Mouse (Mus musculus): ENCODE measurements around the gene Pes1.
"Not testable (repeated sequence)": the region's sequence is repeated elsewhere in the genome, so short reads cannot be mapped to it uniquely, and the experiment has no call there.

Gene Pes1

DNA sequence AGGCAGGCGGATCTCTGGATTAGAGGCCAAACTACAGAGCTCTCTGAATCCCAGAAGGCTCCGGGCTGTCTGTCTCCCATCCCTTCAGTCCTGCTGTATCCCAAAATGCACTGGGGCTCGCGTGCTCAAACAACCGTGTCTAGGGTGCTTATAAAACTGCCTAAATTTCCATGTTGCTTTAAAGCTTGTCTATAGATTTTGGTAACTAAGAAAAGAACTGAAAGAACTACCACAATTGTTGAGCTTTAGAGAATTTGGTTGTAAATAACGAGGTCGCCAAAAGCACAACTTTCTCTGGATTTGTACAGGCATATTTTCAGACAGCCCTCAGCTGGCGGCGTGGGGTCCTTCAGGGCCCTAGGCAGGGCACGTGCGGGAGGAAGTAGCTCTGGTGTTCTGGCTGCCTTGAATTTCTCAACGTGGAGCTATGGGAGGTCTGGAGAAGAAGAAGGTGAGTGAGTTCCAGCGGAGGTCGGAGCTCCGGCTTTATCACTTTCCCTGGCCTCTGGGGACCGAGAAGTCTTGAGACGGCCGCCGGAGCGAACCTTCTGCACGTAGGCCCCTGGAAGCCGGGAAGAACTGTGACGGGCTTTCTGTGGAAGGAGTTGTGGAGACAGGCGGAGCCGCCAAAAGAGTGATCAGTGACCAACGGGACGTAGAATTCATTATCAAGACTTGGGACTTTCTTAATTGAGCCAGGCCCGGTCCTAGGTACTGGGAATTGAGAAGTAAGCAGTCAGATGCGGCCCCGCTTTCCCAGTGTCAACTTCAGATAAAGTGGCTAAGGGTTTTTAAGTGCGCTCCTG is at the start of gene Pes1:
Pes1 (plus strand) TSS at position 366 of the 806 bp plus-strand sequence.
- DNase-seq (ENCODE audit: low spot score) = peak; percentile 90

DNA sequence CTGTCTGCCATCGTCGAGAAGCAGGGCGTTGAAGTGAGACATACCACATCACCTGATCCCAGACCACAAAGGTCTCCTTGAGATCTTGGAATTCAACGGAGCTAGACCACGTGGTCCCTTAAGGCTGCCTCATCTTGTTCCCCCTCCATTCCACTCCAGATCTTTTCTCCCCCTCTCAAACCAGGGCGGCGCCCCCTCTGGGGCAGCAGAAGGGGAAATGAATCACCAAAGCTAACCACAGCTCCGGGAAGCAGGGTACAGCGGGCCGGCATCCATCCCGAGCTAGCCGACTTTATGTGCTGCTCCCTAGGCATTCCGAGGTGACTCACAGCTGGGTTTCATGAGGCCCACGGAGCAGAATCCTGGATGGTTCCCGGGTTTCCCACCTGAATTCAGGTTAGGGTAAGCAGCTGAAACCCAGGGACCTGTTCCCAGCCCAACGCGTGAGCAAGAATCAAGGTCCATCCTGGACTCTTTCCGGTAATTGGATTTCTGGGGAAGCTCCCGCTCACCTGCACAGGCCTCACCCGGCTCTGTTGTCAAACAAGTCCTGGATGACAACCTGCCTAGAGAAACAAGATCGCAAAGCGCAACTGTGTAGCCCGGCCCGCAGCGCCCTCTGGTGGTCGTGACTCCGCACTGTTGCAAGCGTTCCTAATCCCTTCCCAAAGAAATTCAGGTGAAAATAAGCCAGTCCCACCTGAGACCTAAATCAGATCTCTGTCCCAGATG is 49.5 kb upstream of the Pes1 start, which contains the start of gene Slc35e4:
Slc35e4 (minus strand) TSS at position 556 of the 732 bp plus-strand sequence.
- peak; percentile 86 for DNase-seq (ENCODE audit: low spot score)

DNA sequence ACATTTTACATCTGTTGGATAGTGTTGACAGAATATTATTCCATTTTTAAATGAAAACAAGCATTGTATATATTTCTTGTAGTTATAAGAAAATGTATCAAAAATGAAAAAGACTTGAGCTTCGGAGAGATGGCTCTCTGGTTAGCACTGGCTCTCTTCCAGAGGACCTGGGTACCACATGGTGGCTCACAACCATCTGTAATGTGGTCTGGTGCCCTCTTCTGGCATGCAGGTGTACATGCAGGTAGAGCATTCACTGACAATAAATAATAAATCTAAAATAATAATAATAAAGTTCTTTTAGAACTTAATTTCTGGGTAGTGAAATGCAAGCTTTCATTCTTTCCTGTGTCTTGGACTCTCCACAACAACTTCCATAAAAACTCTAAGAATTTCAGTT is 45.0 kb upstream of the Pes1 start:
- peak; percentile 32 for DNase-seq (ENCODE audit: low spot score)

DNA sequence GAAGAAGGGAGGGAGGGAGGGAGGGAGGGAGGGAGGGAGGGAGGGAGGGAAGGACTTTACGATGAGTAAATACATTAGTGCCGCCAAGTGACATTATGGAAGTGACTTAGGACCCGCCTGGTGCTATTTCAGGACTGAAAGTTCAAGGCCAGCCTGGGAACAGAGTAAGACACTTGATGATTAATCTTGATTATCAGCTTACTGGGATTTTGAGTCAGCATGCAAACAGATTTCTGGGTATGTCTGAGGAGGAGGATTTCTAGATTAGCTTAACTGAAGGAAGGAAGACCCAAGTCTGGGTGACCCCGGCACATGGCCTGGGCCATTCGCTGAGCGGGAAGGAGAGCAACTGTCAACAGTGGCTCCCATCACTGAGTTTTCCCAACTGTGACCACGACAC is 43.3 kb upstream of the Pes1 start:
- no peak for DNase-seq (ENCODE audit: low spot score)

DNA sequence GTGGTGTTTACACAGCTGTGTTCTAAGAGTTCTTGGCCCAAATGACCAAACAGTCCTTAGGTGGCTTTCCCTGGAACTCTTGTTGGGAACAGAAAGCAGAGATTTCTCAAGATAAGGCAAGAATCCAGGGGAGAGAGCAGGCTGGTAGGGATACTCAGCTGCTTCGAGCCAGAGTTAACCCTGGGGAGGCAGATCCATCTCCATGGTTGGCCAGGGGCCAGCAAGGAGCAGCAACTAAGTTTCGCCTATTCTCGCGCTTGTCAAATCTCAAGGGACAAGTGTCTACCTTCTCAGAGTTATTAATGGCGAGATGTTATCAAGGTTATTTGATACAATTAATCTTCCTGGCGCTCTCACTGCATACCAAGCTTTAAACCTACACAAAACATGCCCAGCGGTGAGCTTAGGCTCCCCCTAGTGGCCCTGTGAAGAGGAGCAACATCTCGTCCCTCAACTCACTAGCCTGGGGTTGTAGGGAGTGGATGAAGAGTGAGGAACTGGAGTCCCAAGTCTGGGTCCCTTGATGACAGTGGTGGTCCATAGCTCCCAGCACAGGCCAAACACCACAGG is 42.4 kb upstream of the Pes1 start:
- peak; percentile 77 for DNase-seq (ENCODE audit: low spot score)

DNA sequence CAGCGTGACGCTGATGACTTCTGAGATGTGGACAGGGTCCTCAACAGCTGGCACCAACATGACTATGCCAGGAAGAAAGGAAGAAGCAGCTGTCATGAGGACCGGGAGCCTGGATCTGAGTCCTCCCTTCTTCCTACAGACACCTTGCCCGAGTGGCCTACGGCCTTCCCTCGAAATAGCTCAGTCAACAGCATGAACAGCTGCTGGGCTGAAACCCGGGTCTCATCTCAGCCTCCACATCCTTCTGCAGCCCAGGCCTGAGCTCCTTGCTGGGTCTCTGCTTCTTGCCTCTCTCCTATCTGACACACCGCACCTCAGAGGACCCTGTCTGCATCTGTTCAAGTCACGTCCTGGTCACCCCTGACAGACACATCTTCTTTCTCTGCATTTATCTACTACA is 41.7 kb upstream of the Pes1 start:
- no peak for DNase-seq (ENCODE audit: low spot score)

- DNase-seq (ENCODE audit: low spot score) = no peak
These were observed 41.0 kb upstream of the Pes1 start for GRCm38 (mm10) chr11:3922731-3923130.

- DNase-seq (ENCODE audit: low spot score) = no peak
These were observed 37.9 kb upstream of the Pes1 start for GRCm38 (mm10) chr11:3925916-3926315.

DNA sequence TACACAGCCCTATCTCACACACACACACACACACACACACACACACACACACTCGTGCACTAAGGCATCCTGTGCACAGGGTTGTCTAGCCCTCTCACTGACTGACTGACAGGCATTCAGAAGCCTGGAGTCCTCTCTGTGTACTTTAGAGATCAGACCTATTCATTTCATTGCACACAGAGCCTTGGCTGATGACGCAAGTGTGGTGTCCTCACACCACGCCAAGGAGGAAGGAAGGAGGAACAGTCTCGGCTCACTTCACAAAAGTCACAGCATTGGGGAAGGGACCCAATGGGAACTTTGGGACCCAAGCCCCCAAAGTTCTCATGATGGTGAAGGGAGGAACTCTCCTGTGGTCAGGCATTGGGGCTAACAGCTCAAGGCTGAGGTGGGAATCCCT is 33.8 kb upstream of the Pes1 start:
- DNase-seq (ENCODE audit: low spot score) = no peak

GRCm38 (mm10) chr11:3930931-3931330 is 32.8 kb upstream of the Pes1 start:
- no peak for DNase-seq (ENCODE audit: low spot score)

DNA sequence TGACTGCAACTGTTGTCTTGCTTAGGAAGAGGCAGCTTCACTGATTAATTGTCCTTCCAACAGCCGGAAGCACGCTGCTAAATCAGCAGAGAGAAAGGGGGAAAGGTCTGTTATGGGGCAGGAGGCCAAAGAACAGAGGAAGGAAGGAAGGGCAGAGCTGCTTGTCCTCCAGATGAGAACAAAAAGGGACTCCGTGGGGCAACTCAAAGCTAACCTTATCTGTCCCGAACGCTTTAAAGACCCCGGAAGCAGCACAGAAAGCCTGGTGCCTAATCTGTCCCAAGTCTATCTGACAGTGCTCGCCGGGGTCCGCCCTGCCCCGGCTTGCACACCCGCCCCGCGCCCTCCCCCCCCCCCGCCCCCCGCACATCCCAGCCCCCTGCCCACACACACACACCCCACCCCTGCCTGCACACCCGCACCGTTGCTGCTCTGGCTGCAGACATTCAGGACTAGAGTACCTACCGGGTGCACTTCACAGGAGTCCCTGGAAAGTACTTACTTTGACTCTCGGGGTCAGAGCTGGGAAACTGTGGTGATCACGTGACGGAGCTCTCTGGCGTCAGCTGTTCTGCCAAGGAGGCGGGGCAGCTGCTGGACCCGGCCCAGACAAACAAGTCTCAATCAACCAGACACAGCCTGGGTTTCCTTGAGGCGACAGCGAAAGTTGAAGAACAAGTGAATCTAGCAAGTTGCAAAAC is 32.1 kb upstream of the Pes1 start, which contains the start of gene Tcn2:
Tcn2 (minus strand) TSS at position 649 of the 701 bp plus-strand sequence.
- DNase-seq (ENCODE audit: low spot score) = peak; percentile 91

DNA sequence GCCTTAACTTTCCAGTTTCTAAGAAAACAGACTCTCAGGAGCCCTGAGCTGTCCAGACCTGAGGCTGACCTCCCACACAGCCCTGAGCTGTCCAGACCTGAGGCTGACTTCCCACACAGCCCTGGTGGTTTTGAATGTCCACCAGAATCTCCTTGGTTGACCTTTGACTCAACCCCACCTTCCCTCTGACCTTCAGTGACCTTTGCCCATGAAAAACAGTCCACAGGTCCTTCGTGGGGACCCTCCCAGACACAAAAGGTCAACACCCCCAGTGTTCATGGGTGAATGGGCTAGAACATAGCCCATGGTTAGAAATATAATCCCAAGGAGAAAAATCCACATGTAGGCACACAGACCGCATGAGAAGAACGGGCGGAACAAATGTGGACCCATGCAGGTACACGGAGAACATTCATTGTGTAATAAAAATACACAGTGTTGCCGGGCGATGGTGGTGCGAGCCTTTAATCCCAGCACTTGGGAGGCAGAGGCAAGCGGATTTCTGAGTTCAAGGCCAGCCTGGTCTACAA is 30.0 kb upstream of the Pes1 start:
- no peak for DNase-seq (ENCODE audit: low spot score)

- no peak for DNase-seq (ENCODE audit: low spot score)
These were observed 28.6 kb upstream of the Pes1 start for GRCm38 (mm10) chr11:3935135-3935534.

DNA sequence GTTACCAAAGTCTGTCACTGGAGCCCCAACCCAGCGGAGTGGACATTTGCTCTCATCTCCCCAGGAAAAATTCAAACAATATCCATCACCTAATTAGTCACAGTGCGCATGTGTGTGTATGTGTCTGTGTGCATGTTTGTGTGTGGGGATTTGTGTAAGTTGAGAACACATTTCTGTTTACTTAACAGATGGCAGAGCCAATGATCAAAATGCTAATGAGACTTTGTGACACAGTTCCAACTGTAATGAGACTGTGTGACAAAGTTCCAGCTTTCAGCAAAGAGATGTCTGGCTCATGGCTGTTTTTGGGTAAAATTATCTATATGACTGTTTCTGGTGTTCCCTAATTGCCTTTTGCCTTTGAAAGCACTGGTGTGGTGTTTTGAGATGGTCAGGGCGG is 27.5 kb upstream of the Pes1 start:
- DNase-seq (ENCODE audit: low spot score) = no peak

DNA sequence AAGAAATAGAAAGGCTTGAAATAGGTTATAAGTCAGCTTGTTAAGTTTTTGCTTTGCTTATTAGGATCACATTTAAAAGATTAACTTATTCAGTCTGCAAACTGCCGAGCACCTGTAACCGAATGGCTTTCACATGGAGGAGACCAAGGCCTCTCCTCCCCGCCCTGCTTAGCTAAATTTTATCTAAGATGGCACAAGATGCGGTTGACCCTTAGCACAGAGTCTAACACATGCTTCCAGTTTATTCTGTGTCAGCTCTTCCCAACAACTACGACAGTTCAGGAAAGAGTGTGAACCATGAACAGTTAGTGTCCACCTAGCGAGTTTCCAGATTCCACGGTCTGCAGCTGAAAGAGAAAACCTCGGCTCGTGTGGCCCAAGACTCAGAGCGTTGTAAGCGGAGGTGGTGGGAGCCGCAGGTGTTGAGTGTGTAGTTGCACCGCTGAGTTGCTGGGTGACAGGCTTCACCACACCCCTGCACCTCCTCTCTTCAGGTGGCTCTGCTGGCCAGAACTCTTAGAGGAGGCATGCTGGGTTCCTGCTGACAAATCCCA is 26.4 kb upstream of the Pes1 start:
- DNase-seq (ENCODE audit: low spot score) = no peak

- DNase-seq (ENCODE audit: low spot score) = no peak
These were observed 22.4 kb upstream of the Pes1 start for GRCm38 (mm10) chr11:3941371-3941770.

- DNase-seq (ENCODE audit: low spot score) = no peak
These were observed 17.4 kb upstream of the Pes1 start for GRCm38 (mm10) chr11:3946386-3946785.

DNA sequence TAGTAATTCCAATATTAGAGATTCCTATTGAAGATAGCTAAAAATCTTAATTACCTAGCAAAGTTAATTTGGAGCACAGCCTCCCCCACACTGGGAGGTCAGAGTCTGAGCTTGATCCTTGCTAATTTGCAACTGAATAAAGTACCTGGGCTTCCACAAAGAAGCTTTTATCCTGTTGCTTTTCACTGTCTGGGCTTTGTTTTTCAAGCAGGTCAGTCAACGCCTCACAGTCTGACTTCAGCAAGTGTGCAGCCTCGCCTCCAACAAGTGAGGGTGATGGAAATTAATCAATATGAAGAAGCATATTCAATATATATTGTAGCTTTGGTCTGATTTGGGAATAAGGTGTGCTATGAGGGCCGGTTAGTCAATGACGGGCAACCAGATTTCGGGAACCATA is 8.9 kb upstream of the Pes1 start:
- not testable (repeated sequence) for DNase-seq (ENCODE audit: low spot score)

DNA sequence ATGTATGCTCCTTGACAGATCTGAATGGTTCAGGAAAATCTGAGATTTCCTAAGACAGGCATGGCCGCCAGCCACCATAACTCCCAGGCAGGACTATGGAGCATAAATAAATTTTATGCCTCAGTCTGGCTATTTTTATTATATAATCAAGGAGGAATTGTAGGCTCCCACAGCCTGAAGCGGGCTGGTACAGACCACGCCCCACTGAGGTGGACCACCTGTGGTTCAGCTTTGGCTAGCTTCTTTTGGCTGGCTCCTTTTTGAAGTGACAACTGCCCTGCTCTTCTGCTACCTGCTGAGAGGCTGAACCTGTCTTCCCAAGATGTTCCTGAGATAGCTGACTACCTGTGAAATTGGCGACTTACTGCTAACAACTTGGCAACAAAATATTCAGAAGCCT is 8.4 kb upstream of the Pes1 start:
- not testable (repeated sequence) for DNase-seq (ENCODE audit: low spot score)

- no peak for DNase-seq (ENCODE audit: low spot score)
These were observed 2.9 kb upstream of the Pes1 start for GRCm38 (mm10) chr11:3960901-3961300.

GRCm38 (mm10) chr11:3961761-3962160 is 2.0 kb upstream of the Pes1 start:
- DNase-seq (ENCODE audit: low spot score) = no peak

GRCm38 (mm10) chr11:3963155-3963554 is 620 bp upstream of the Pes1 start:
- no peak for DNase-seq (ENCODE audit: low spot score)
